Mouse (Mus musculus) testis, adult 2 months (tissue): ENCODE results near the gene Mycbp.
A peak's percentile ranks its signal among the peaks of the same experiment; 100 is the strongest.

Experiments
- CTCF ChIP-seq: fragments of 200-500 bp; IDR thresholded peaks from 2 replicates; pipeline ENCODE4 v1.5.1; 2012; ENCODE audit warnings: low read depth, mild to moderate bottlenecking, inconsistent platforms, low read length, moderate library complexity; ENCODE audit not compliant: control insufficient read depth, insufficient read depth, insufficient replicate concordance
- POLR2A ChIP-seq: fragments of 200-500 bp; IDR thresholded peaks from 2 replicates; pipeline ENCODE4 v1.6.1; 2012; ENCODE audit warnings: low read depth, mild to moderate bottlenecking, inconsistent platforms, low read length, moderate library complexity; ENCODE audit not compliant: control insufficient read depth

GRCm38 (mm10) chr4:123858090-123858489 is 46.5 kb upstream of the Mycbp start:
- TF ChIP-seq CTCF (no peak), POLR2A (peak; percentile 58; the same call in 1 of the 2 replicates)
